Mouse (Mus musculus) gastrocnemius, postnatal 10 days (tissue): Measurements from ENCODE around the gene 4933428G20Rik. TPM values are rescaled to one million over a fixed set of nuclear protein-coding genes. Genes with fewer than 3 reads are reported as not detected.

Source experiments
- DNase-seq: peaks from one replicate; pipeline ENCODE4 v3.0.0; 2021; ENCODE audit warnings: mixed read lengths
- long read RNA-seq, 2 experiments: library from polyadenylated mRNA; stranded (forward); transcript quantifications; one replicate each; pipeline ENCODE4 v2.0.0; 2021
- total RNA-seq, 2 experiments: library from RNA; stranded (reverse); gene quantifications; 2 replicates each; pipeline ENCODE4 v1.2.3; 2021

Gene 4933428G20Rik
- total RNA-seq: not detected
- long read RNA-seq, experiment 1: 0 reads
- long read RNA-seq, experiment 2: 0 reads

DNA sequence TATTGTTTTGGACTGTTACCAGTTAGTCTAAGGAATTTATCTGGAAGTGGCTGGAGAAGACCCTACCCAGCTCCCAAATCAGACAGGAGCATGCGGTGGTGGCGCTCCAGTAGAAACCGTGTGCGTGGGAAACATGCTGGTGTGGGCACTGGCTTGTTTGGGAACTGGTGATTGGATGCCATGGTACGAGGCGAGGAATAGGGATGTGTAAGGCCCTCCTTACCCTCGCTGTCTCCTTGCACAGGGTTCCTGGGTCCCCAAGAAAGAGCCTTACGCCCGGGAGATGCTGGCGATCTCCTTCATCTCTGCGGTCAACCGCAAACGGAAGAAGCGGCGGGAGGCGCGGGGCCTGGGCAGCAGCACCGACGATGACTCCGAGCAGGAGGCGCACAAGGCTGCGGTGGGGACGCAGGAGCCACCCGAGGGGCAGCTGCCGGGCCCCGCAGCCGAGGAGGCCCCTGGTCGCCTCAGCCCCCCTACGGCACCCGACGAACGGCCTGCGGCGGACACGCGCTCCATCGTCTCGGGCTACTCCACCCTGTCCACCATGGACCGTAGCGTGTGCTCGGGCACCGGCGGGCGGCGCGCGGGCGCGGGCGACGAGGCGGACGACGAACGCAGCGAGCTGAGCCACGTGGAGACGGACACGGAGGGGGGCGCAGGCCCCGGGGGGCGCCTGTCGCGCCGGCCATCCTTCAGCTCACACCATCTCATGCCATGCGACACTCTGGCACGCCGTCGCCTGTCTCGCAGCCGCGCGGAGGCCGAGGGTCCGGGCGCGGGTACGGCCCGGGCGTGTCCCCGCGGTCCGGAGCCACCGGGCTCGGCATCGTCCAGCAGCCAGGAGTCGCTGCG lies at the start of gene 4933428G20Rik:
TSS of gene 4933428G20Rik (minus strand) at position 476 of the 855 bp plus-strand sequence.
- no peak for DNase-seq

DNA sequence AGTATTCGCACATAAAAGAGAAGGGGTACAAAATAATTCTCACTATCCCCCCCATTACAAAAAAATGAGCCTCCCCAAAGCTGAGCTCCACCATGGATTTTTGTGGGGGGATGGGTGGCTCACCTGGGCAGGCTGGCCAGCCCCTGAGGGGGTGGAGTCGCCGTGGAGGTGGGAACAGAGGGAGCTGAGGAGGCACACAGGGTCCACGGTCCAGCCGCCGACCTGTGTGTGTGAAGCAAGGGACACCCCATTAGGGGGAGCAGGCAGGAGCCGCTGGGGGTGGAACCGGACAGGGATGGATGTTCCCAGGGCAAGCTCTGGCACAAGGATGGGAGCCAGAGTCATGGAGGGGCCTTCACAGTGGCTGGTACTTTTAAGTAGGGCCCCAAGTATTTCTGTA lies 48.6 kb upstream of the 4933428G20Rik start:
- no peak for DNase-seq

DNA sequence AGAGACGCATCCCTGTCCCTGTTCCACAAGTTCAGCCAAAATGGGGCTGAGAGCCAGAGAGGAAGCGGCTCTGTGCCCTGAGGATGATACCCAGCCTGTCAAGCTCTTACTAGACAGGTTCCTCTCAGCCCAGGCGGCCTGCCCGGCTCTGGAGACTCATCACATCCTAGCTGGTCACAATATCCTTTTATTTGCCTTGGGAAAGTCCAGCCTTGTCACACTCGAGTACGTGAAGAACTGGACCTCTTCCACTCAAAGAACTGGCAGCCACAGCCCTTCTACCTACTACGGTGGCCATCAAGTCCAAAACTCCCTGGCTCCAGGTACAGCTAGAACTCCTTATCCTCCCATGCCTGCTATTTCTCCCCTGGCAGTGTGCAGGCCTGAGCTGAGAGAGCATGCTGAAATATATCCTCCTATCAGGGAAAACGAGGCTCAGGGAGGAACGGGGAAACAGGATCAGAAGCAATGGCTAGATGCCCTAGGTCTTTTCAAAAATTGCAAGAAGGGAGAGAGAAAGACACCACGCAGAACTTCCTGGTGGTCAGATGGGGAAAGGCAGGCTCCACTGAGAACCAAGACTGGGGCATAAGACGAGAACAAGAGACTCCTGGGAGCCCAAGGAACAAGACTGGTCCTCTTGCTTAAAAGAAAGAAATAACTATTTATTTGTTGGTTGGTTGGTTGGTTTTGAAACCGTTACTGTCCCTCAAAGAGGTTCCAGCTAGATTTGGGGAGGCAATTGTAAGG lies 48.0 kb upstream of the 4933428G20Rik start:
- DNase-seq: no peak

DNA sequence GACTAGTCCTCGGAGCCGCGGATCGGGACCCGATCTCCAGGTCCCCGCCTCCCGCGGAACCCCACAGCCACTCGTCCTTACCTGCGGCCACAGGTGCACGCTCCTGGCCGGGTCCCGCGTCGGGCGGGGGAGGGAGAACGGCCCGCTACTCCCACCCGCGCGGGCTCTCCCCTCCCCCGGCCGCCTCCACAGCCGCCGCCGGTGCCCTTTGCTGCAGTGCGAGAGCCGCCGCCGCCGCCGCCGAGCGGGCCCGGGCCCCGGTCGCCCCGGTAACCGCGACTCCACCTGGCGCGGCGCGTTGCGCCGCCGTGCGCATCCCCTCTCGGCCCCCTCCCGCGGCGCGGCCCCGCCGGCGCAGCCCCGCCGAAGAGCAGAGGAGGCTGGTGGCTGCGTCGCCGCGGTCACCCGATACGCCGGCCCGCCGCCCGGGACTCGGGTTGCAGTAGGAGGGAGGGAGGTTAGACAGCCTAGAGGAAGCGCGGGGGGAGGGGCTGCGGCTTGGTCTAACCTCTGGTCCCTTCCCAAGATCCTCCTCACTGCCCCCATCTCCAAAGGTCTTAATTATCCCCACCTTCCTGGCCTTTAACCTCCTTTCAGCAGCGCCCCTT lies 46.8 kb upstream of the 4933428G20Rik start:
- DNase-seq: peak; percentile 56

DNA sequence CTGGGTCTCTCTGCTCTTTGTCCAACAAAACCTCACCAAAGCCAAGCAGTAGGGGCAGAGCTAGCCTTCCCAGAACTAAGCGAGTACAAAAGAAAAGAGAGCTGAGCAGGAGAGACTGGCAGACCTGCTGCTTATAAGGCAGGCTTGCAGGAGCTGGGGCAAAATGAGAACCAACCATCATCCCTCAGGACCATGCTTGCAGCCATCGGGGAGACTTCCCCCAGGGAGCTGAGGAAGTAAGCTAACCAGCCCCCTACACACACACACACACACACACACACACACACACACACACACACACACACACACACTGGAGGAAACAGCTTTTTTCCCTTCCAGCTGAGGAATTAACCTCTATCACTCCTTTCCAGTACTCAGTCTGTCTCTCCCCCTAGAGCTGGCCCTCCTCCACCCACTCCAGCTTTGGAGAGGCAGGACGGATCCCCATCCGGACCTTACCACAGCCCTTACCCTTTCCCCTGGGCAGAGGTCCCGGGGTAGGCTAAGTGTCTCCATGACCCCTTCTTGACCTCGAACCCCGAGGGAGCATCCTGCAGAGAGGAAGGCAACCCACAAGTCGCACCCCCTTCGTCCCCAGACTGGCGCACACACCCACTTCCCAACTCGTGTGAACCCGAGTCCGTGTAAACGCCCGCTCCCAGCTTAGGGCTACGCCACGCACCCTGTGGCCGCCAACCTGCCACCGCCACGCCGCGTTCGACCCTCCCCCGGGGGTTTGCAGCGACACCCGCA lies 45.8 kb upstream of the 4933428G20Rik start:
- DNase-seq: no peak

DNA sequence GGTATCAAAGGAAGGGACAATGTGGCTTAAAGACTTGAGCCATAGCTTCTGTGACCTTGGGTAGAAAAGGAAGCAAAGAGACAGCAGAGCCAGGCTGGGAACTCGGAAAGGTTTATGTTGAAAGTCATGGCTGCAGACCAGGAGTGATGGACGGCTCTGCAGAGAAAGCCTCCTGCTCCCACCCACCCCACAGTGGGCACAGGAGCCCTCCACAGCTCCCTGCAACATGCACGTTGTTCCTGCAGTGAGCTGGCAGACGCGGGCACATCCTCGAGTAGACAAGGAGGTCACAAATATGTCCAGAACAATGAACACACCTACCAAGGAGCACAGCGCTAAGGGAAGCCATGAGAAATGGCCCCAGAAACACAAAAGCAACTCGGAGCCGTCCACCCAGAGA lies 43.7 kb upstream of the 4933428G20Rik start:
- no peak for DNase-seq

DNA sequence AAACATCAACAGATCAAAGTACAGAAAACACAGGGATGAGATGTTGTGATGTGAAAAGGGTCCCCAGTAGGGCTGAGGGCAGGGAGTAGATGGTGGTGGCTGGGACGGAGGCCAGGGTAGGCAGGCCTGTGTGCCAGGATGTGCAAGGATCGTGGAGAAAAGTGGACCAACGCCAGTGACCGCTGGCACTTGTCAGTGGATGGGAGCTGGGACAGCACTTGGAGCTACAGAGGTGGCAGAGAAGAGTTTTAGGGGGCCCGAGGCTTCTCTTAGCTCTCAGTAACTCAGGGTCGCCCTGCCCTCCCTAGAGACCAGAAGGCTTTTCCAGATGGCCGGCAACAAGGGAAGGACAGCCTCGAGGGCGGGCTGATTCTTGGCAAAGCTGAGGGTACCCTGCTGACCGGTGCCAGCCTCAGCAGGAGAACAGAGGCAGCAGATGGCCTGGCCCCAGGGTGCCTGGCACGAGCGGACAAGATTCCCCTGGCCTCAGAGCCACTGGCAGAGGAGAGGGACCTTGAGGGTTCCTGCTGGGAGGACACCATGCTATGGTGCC lies 43.1 kb upstream of the 4933428G20Rik start:
- DNase-seq: peak; percentile 33

DNA sequence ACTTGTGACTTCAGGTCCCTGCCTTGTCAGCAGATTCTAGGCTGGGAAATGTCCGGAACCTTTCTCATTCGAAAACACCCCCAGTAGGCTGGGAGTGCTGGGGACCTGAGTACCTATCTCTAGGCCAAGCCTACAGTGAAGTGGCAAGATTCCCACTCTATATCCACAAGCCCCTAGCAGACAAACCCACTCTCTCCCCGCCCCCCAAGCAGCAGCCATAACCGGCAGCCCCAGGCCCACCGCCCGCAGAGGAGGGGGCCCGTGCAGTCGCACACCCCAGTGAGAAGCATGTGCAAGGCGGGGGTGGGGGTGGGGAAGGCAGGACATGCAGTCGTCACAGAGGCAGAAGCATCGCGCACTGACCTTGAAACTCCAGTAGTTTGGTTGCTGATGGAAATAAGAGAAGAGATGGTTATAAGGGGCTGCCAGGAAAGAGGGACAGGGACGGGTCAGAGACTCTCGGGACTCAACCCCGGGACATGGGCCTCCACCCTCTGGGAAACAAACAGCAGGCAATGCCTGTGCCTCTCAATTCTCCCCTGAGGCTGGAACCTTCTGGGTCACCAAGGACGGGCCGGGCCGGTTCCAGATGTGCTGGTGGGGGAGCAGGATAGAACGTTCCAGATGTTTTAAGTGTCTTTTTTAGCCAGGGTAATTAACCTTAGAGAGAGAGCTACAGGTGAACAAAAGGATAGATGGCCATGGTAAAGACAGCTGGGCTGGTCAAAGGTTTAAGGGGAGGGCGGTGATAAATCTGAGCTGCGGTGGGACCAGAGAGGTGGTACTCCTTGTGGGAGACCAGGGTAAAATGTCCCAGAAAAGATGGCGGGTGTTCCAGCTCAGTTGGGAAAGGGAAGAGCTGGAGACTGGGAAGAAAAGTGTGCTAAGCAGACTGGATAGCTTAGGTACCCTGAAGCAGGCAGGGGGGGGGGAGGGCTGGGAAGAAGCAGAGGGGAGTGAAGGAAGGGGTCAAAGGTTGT lies 42.3 kb upstream of the 4933428G20Rik start:
- no peak for DNase-seq

DNA sequence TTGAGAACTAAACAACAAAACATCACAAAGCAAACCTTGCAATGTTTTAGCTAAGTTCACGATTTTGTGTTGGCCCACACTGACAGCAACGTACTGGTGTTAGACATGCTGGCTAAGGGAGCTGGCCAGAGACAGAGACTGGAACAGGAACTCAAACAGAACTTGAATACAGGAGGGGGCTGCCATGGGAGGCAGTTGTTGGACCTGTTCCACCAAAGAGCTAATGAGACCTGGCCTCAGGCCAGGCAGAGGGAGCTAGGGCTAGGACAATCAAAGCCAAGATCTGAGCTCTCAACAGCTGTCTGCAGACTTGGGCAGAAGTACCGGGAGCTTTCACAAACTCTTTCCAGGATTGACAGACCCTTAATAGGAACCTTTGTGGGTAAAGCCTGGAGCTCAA lies 40.5 kb upstream of the 4933428G20Rik start:
- DNase-seq: no peak

DNA sequence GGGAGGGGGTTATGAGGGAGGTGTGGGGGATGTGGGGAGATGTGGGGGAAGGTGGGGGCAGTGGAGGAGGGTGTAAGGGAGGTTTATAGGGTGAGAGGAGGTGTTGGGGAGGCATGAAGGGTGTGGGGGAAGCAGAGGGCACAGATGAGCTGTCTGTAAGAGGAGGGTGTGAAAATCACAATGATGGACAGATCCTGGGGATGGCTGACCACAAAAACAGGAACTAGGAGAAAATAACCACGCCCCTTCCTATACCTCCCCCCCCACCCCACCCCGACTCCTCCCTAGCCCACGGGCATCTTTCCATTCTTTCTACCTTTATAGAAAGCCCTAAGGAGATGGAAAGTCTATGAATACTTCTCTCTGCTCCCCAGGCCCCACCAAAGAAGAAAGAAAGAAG lies 40.0 kb upstream of the 4933428G20Rik start:
- no peak for DNase-seq

DNA sequence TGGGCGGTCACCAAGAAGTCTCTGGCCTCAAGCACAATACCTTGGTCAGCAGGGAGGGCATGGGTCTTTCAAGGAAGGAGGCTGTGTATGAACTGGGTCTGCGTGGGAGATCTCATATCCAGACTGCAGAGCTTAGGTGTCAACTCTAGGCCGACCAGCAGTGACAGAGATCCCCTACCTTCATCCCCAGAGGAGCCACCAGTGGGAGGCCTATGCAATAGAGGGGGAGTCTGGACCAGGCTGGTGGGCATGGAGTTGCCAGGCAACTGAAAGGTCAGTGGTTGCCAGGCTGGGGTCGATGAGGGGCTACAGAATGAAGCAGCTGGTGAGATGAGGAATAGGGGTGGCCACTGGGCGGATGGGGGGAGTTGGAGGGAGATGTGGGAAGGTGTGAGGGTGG lies 39.5 kb upstream of the 4933428G20Rik start:
- no peak for DNase-seq

DNA sequence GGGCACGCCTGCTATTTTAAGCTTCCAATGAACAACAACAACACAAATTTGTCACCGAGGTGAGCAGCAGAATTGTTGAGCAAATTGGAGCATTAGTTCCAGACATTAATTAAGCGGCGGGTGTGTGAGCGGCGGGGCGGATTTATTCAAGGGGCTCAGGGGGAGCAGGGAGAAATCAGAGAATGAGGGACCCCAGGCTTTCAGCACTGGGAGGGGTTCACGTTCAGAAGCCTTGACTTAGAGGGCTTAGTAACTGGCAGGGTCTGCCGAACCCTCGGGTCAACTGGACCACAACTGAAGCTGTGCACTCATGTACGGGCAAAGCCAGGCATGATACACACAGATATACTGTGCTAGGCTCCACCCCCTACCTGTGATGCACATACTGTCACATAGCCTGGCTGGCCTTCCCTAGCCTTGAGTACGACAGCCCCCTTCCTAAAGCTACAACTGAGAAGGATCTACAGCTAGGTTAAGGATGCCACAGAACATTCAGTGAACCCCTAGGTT lies 37.5 kb upstream of the 4933428G20Rik start:
- DNase-seq: no peak

DNA sequence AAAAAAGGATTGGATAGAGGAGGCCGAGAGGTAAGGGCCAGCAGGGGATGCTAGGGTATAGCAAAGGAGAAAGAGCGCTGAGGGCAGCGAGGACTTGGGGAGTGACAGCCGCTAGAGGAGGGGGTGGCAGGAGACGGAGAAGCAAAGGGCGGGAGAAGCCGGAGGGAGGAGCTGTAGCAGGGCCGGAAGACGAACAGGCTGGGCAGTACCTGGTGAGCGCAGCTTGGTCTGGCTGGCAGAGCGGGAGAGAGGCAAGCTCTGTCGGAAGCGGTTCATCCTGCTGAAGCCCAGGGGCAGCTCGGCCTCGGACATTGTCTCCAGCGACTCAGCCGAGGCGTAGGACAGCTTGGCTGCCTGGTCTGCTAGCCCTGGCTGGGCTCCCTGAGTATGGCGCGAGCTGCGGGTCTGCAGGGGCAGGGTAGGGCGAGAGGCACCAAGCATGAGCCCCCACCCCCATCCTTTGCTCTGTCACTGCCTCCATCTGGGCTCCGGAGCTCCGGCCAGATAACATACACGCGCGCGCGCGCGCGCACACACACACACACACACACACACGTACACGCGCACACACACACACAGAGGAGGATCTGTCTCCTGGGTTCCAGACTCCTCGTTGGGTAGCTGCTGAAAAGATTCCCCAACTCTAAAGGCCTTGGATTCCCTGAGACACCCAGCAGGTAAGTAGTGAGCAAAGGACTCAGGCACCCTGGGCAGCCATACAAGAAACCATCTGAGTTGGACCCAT lies 36.9 kb upstream of the 4933428G20Rik start:
- no peak for DNase-seq

DNA sequence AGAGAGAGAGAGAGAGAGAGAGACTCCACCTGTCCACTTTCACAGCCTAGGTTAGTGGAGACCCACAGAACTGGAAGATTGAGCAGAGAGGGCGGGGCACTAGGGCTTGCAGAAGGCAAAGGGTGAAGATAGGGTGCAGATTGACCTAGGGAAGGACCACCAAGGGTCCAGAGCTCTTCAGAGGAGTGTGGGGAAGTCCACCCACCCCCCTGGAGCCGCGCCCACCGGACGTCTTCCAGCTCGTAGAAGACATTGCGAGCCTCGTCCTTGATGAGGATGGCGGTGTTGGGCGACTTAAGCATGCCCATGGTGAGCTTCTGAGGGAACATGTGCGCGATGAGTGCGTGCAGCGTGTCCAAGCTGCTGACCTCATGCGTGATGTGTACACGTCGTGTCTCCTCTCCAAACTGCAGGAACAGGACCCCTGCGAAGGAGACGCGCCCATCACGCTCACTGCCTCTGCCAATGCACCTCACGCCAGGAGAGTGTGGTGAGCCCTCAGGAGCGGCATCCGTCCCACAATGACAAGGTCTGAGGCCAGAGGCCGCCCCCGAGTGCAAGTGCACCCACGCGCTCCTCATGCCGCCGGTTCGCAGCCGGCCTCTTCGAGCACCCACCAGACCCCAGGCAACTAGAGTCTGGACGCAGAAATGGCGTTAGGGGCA lies 36.1 kb upstream of the 4933428G20Rik start:
- no peak for DNase-seq

DNA sequence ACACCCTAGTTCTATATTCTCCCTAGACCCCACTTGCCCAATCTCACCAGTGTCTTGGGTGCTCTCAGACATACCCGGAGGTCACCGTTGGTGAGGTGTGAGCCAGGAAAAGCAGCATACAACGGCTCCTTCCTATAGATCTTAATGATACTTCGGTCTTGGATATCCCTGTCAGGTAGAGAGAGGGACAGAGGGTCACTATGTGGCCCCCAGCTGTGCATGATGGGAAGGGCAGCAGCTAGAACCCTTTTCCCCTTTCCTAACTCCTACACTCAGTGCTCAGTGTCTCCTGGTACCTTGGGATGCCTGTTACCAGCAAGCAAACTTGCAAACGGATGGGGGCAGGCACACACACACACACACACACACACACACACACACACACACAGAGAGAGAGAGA lies 35.5 kb upstream of the 4933428G20Rik start:
- DNase-seq: no peak

DNA sequence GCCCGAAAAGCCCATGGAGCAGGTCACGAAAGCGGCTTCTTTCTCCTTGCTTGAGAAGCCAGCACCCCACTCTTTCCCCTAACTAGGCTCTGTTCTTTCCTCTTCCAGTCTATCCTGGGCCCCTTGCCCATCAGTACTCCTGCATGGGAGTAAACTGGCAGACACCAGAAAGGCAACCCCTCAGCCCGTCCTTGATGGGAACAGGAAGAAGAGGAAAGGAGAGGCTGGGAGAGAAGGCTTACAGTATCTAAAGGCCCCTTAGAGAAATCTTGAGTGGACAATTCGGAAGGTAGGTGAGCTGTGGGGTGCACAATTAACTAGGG lies 35.1 kb upstream of the 4933428G20Rik start:
- no peak for DNase-seq

DNA sequence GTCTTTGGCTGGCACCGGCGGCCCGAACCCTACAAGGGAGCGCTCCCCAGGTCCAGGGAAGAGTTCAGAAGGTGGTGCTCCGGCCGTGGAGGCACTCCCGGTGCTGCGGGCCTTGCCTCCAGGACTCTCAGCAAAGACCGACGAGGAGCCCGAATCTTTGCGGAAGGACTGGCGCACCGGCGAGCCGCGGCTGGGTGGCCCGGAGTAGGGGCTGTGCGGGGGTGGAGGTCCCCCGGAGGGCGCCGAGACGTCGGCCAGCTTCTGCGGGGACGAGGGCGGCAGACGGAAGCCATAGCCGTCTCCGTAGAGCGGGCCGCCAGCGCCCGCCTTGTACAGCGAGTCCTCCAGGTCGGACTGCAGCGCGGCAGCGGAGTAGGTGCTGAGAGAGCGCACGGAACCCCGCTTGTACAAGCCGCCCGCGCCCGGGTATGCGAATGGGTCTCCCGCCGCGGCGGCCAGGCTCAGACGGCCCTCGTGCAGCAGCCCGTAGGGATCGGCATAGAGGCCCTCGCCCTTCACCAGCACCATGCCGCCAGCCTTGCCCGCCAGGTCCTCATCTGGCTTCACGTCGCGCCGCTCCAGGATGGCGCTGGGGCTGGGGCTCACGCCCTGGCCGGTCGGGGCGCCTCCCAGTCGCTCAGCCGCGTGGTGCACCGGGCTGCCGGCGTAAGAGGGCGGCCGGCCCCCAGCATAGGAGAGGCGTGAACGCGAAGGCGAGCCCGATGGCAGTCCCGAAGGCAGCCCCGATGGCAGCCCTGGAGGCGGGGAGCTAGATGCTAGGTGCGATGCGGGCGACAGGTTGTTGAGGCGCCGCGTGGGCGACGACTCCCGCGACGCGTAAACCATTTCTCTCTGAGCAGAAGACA lies 34.5 kb upstream of the 4933428G20Rik start:
- DNase-seq: peak; percentile 27

DNA sequence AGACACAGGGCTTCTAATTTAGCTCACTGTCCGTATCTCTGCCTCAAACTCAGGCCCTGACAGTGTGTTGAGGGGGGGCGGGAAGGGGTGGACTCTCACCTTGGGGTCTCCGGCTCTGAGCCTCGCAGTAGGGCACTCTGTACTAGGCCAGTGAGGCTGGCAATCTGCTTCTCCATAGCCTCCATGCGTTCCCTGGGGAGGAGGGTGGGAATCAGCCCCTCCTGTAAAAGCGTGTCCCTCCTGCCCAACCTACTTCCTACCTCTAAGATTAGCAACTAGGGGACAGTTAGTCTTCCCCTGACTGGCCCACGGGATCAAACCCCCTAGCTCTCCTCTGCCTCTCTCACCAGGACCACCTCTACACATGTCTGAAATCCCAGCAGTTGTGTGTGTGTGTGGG lies 33.5 kb upstream of the 4933428G20Rik start:
- no peak for DNase-seq
